10 mouse cellular contexts compared by ENCODE assay signal in genomic region chr6:135441126-135441871, GRCm38 (mm10).
DNase-seq lines count a peak whose midpoint lies in the region; ATAC-seq and TF ChIP-seq lines count a peak whose summit lies in the region.
"Had no signal": no experiment of that assay in that cellular context is flagged by ENCODE, and none has a peak within 500 bp of the region (broad histone marks: within the 10 kb centered on the region; RNA-seq: fewer than 3 reads in every experiment).

No protein-coding gene starts in this region.

- H3K4me2 ChIP-seq in forebrain, embryonic 15.5 days (replicated peaks): peak overlapping the region; percentile 26; the same call in 1 of the 2 replicates
- 0 out of 2 replicates have a peak overlapping the region, but pooled peaks have one; percentile 11 for H3K4me2 ChIP-seq in midbrain, embryonic 13.5 days (replicated peaks)
- H3K4me2 ChIP-seq: stomach, embryonic 15.5 days had no signal

- WGBS in forebrain, embryonic 15.5 days: 29% methylated on average over 11 of the region's 11 CpGs
- WGBS in midbrain, embryonic 13.5 days: 48% methylated on average over 11 of the region's 11 CpGs

- peak; percentile 51 for DNase-seq in layer of hippocampus, adult 9-10 months (ENCODE audit: low spot score)
- no peak for DNase-seq in urinary bladder, postnatal 36 days (ENCODE audit: low spot score in 2 of 2)
- no peak for DNase-seq in adrenal gland, adult 2 months
- DNase-seq in heart, adult 8-10 months (ENCODE audit: low spot score): no peak
- no peak for DNase-seq in spleen, adult 18-20 months

- peaks cover 5% of the 10 kb centered on the region; the same call in 1 of the 2 replicates for H3K9me3 ChIP-seq in ES-Bruce4 (replicated peaks; ENCODE audit: control insufficient read depth, insufficient read depth, low read length, poor library complexity, severe bottlenecking)
- H3K9me3 ChIP-seq in forebrain, embryonic 15.5 days: no peaks in the 10 kb centered on the region
- H3K9me3 ChIP-seq in midbrain, embryonic 13.5 days: peaks cover 4% of the 10 kb centered on the region; the same call in 1 of the 2 replicates
- H3K9me3 ChIP-seq: stomach, embryonic 15.5 days had no signal

- H3K4me3 ChIP-seq in ES-Bruce4 (ENCODE audit: low read depth, low read length): no peak overlapping the region
- no peak overlapping the region for H3K4me3 ChIP-seq in forebrain, embryonic 15.5 days
- no peak overlapping the region for H3K4me3 ChIP-seq in midbrain, embryonic 13.5 days (replicated peaks)
- H3K4me3 ChIP-seq: stomach, embryonic 15.5 days had no signal

- no peak overlapping the region for H3K27ac ChIP-seq in ES-Bruce4 (ENCODE audit: insufficient read depth, low read length)
- H3K27ac ChIP-seq in forebrain, embryonic 15.5 days (replicated peaks): peak overlapping the region; percentile 91
- H3K27ac ChIP-seq in midbrain, embryonic 13.5 days: peak overlapping the region; percentile 49
- H3K27ac ChIP-seq: macrophage; stomach, embryonic 15.5 days had no signal

- no peaks in the 10 kb centered on the region for H3K27me3 ChIP-seq in ES-Bruce4 (ENCODE audit: control insufficient read depth, insufficient read depth, low read length, poor library complexity, severe bottlenecking)
- H3K27me3 ChIP-seq in forebrain, embryonic 15.5 days: no peaks in the 10 kb centered on the region
- H3K27me3 ChIP-seq in midbrain, embryonic 13.5 days: no peaks in the 10 kb centered on the region

- TF ChIP-seq EP300 in ES-Bruce4 (IDR thresholded peaks at IDR 0.05; ENCODE audit: insufficient read depth, low read depth, low read length): 0 out of 2 replicates have a peak, but pooled peaks have one; percentile 4

- no peak for TF ChIP-seq CTCF in ES-Bruce4 (IDR thresholded peaks at IDR 0.05; ENCODE audit: low read depth, low read length)

- no peaks in the 10 kb centered on the region for H3K36me3 ChIP-seq in ES-Bruce4 (ENCODE audit: control insufficient read depth, insufficient read depth, low read length, poor library complexity, severe bottlenecking)
- no peaks in the 10 kb centered on the region for H3K36me3 ChIP-seq in forebrain, embryonic 15.5 days
- H3K36me3 ChIP-seq in midbrain, embryonic 13.5 days: no peaks in the 10 kb centered on the region
- H3K36me3 ChIP-seq: stomach, embryonic 15.5 days had no signal

- no peaks in the 10 kb centered on the region for H3K4me1 ChIP-seq in ES-Bruce4 (ENCODE audit: control insufficient read depth, insufficient read depth, low read length)
- peaks cover 24% of the 10 kb centered on the region for H3K4me1 ChIP-seq in forebrain, embryonic 15.5 days
- peaks cover 16% of the 10 kb centered on the region for H3K4me1 ChIP-seq in midbrain, embryonic 13.5 days (replicated peaks)
- H3K4me1 ChIP-seq: stomach, embryonic 15.5 days had no signal

- ATAC-seq in forebrain, embryonic 15.5 days (replicated peaks): peak; percentile 75
- peak; percentile 75 for ATAC-seq in midbrain, embryonic 13.5 days

- H3K9ac ChIP-seq in ES-Bruce4 (ENCODE audit: low read depth, poor library complexity, severe bottlenecking): no peak overlapping the region
- H3K9ac ChIP-seq in forebrain, embryonic 15.5 days (replicated peaks): no peak overlapping the region
- 0 out of 2 replicates have a peak overlapping the region, but pooled peaks have one; percentile 5 for H3K9ac ChIP-seq in midbrain, embryonic 13.5 days (replicated peaks)
- H3K9ac ChIP-seq: stomach, embryonic 15.5 days had no signal

- TF ChIP-seq POLR2A in ES-Bruce4 (IDR thresholded peaks at IDR 0.05; ENCODE audit: insufficient read depth, low read length): no peak
